Mouse (Mus musculus) adrenal gland, postnatal 36 days (tissue): Measurements from ENCODE around the gene Gm10061. TPM values are rescaled to one million over a fixed set of nuclear protein-coding genes. Genes with fewer than 3 reads are reported as not detected.
"Not testable (repeated sequence)": the region's sequence is repeated elsewhere in the genome, so short reads cannot be mapped to it uniquely, and the experiment has no call there.

Source experiments
- DNase-seq, 2 experiments: peaks; one replicate each; pipeline ENCODE4 v3.0.0; 2021; ENCODE audit warnings: mixed read lengths in 1 of 2
- long read RNA-seq, 2 experiments: library from polyadenylated mRNA; stranded (forward); transcript quantifications; one replicate each; pipeline ENCODE4 v2.0.0; 2021; ENCODE audit warnings: borderline sequencing depth in 2 of 2
- total RNA-seq, 2 experiments: library from RNA; stranded (reverse); gene quantifications; 2 replicates each; pipeline ENCODE4 v1.2.3; 2021

Gm10061 gene
- total RNA-seq, result not detected
- long read RNA-seq, experiment 1, result 0 reads
- long read RNA-seq, experiment 2, result 0 reads

DNA sequence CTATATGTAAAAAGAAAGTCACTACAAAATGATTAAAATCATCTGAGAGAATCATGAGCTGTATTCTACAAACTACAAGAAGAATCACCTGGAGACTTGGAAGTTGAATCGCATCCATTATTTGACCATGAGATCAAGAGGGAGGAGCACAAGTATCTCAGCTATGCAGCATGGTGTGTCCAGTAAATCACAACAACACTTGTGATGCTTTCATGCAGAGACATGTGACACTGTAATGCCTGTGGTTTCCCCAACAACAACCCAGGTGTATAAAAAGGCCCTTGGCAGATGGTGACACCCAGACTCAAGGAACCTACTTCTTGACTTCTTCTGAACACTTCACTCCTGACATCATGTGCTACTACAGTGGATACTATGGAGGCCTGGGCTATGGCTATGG, at the start of gene Gm10061:
Gm10061 (plus strand) TSS at position 301 of the 400 bp plus-strand sequence.
- no peak for DNase-seq

DNA sequence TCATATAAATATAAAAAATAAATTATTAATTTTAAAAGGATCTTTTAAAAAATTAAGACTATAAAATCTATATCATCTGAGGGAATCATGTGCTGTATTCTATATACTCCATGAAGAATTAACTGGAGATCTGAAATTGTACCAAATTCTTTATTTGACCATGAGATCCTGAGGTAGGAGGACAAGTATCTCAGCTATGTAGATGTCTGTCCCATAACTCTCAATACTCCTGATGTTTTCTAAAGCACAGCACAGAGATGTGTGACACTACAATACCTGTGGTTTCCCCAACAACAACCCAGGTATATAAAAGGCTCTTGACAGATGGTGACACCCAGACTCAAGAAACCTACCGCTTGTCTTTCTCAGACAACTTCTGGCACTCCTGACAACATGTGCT, 10.3 kb upstream of the Gm10061 start, which contains the start of gene Gm6358:
Gm6358 (plus strand) TSS at position 301 of the 400 bp plus-strand sequence.
- no peak for DNase-seq

DNA sequence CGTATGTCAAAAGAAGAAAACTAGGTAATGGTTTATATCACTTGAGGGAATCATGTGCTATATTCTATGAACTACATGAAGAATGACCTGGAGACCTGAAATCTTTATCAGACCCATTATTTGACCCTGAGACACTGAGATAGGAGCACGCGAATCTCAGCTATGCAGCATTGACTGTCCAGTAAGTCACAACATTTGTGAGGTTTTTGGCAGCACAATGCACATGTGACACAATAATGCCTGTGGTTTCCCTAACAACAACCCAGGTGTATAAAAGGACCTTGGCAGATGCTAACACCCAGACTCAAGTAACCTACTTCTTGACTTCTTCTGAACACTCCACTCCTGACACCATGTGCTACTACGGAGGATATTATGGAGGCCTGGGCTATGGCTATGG, 6.8 kb downstream of the Gm10061 start, which contains the start of gene Gm9789:
Gm9789 (plus strand) TSS at position 301 of the 400 bp plus-strand sequence.
- DNase-seq, result no peak

DNA sequence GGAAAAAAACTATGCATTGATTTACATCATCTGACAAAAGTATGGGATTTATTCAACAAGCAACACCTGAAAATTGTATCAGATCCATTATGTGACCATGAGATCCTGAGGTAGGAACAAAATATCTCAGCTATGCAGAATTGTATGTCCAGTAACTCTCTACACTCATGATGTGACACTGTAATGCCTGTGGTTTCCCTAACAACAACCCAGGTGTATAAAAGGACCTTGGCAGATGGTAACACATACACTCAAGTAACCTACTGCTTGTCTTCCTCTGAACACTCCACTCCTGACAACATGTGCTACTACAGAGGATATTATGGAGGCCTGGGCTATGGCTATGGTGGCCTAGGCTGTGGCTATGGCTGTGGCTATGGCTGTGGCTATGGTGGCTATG, 18.3 kb downstream of the Gm10061 start, which contains the start of gene Gm7735:
Gm7735 (plus strand) TSS at position 301 of the 400 bp plus-strand sequence.
- not testable (repeated sequence) for DNase-seq

DNA sequence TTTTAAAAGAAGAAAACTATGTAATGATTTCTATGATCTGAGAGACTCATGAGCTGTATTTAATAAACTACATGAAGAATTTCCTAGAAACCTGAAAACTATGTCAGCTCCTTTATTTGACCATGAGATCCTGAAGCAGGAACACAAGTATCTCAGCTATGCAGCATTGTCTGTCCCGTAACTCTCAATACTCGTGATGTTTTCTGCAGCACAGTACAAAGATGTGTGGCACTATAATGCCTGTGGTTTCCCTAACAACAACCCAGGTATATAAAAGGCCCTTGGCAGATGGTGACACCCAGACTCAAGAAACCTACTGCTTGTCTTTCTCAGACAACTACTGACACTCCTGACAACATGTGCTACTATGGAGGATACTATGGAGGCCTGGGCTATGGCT, 23.5 kb downstream of the Gm10061 start, which contains the start of gene 1110057P08Rik:
1110057P08Rik (plus strand) TSS at position 301 of the 400 bp plus-strand sequence.
- no peak for DNase-seq

DNA sequence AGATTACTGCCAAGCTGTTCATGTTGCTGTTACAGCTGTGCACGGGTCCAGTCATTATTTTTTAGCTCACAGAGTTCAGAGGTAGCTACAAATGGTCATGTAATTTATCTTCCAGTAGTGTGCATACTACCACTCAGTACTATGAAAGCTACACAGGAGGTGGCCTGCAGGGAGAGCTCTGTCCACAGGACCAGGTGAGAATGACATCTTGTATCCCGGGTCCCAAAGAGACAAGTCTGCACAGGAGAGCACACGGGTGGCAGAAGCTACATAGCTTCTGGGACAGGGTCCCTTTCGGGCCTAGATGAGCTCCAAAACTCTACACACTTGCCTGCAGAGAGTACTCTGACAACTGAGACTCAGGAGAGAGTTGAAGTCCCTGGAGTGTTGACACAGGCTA, 37.7 kb downstream of the Gm10061 start:
- no peak for DNase-seq

Other genes with a start within 250 kb of the Gm10061 start
- not detected for gene Krtap19-9b, start 218.8 kb upstream of the Gm10061 start, total RNA-seq
- gene Krtap16-3, start 188.2 kb upstream of the Gm10061 start, total RNA-seq, result not detected
- gene Krtap22-2, start 140.3 kb upstream of the Gm10061 start, total RNA-seq, result not detected
- not detected for gene Gm10229, start 135.8 kb upstream of the Gm10061 start, total RNA-seq
- not detected for gene Krtap6-1, start 119.4 kb upstream of the Gm10061 start, total RNA-seq
- gene Gm10228, start 109.6 kb upstream of the Gm10061 start, total RNA-seq, result not detected
- gene Krtap6-5, start 103.2 kb upstream of the Gm10061 start, total RNA-seq, result not detected
- gene 1110025L11Rik, start 87.1 kb upstream of the Gm10061 start, total RNA-seq, result not detected
- gene Krtap6-3, start 67.1 kb upstream of the Gm10061 start, total RNA-seq, result not detected
- gene Gm6358, start 10.2 kb upstream of the Gm10061 start, total RNA-seq, result not detected
- gene Gm9789, start 6.9 kb downstream of the Gm10061 start, total RNA-seq, result not detected
- gene Gm7735, start 18.4 kb downstream of the Gm10061 start, total RNA-seq, result not detected
- gene 1110057P08Rik, start 23.6 kb downstream of the Gm10061 start, total RNA-seq, result not detected
- gene Krtap20-2, start 54.8 kb downstream of the Gm10061 start, total RNA-seq, result not detected